Comparison of ENCODE assay signal across 28 mouse cellular contexts in genomic region chr5:122154006-122154405, GRCm38 (mm10). TPM values are rescaled to one million over a fixed set of nuclear protein-coding genes. Genes with fewer than 3 reads are reported as not detected.
DNase-seq lines count a peak whose midpoint lies in the region; ATAC-seq and TF ChIP-seq lines count a peak whose summit lies in the region.
"Had no signal": no experiment of that assay in that cellular context is flagged by ENCODE, and none has a peak within 500 bp of the region (broad histone marks: within the 10 kb centered on the region; RNA-seq: fewer than 3 reads in every experiment).

No protein-coding gene starts in this region.

- ATAC-seq in heart, embryonic 13.5 days (ENCODE audit: extremely low read depth, insufficient number of reproducible peaks, low FRiP score, low TSS enrichment): no peak
- no peak for ATAC-seq in liver, embryonic 11.5 days (replicated peaks; ENCODE audit: low FRiP score)
- no peak for ATAC-seq in activated CD4-positive, CD25-positive, alpha-beta regulatory T cell, adult 4 months
- ATAC-seq: CD4-positive, CD25-positive, alpha-beta regulatory T cell, adult 4 months; forebrain, embryonic 15.5 days; Patski had no signal

- in situ Hi-C loops in ES-E14 (cut with MboI; ENCODE audit: low sequenced_read_pairs in 2 of 2, unreplicated experiment in 2 of 2): no loop called here

- H3K27ac ChIP-seq in heart, embryonic 13.5 days (replicated peaks): 0 out of 2 replicates have a peak overlapping the region, but pooled peaks have one; percentile 8
- H3K27ac ChIP-seq in ES-E14 (ENCODE audit: insufficient read depth, low read depth, low read length, poor library complexity, severe bottlenecking): peak overlapping the region; percentile 42; the same call in 1 of the 2 replicates
- H3K27ac ChIP-seq in liver, embryonic 11.5 days (ENCODE audit: low read depth, low read length): no peak overlapping the region
- H3K27ac ChIP-seq: forebrain, embryonic 15.5 days; hindbrain, embryonic 13.5 days; stomach, postnatal 0 days had no signal

- H3K9ac ChIP-seq in heart, embryonic 13.5 days: peak overlapping the region; percentile 19; the same call in 1 of the 2 replicates
- no peak overlapping the region for H3K9ac ChIP-seq in ES-E14 (ENCODE audit: insufficient read depth, low read depth, low read length, poor library complexity, severe bottlenecking)
- H3K9ac ChIP-seq in liver, embryonic 11.5 days (ENCODE audit: low read depth, low read length): no peak overlapping the region
- H3K9ac ChIP-seq: forebrain, embryonic 15.5 days; hindbrain, embryonic 13.5 days; limb, embryonic 13.5 days; liver, embryonic 15.5 days had no signal

- peaks cover 19% of the 10 kb centered on the region for H3K4me1 ChIP-seq in heart, embryonic 13.5 days
- H3K4me1 ChIP-seq in ES-E14 (ENCODE audit: control insufficient read depth in 2 of 2, insufficient read depth in 2 of 2, low read length in 2 of 2, poor library complexity in 1 of 2): peaks cover 11 to 33% of the 10 kb centered on the region in 2 experiments
- peaks cover 13% of the 10 kb centered on the region for H3K4me1 ChIP-seq in liver, embryonic 11.5 days (replicated peaks; ENCODE audit: control insufficient read depth, insufficient read depth, low read length)

- no peaks in the 10 kb centered on the region for H3K27me3 ChIP-seq in heart, embryonic 13.5 days (replicated peaks)
- no peaks in the 10 kb centered on the region for H3K27me3 ChIP-seq in liver, embryonic 11.5 days (replicated peaks; ENCODE audit: control insufficient read depth, insufficient read depth, low read length)
- H3K27me3 ChIP-seq: forebrain, embryonic 15.5 days; hindbrain, embryonic 13.5 days; limb, embryonic 13.5 days; liver, embryonic 15.5 days; Patski had no signal

- 0 out of 2 replicates have a peak overlapping the region, but pooled peaks have one; percentile 13 for H3K4me2 ChIP-seq in heart, embryonic 13.5 days
- H3K4me2 ChIP-seq in liver, embryonic 11.5 days: peak overlapping the region; percentile 33
- H3K4me2 ChIP-seq: forebrain, embryonic 15.5 days; hindbrain, embryonic 13.5 days; limb, embryonic 13.5 days; liver, embryonic 15.5 days; midbrain, embryonic 11.5 days had no signal

- WGBS in heart, embryonic 13.5 days: 32% methylated on average over 11 of the region's 14 CpGs
- WGBS in liver, embryonic 11.5 days: 26% methylated on average over 11 of the region's 14 CpGs

- no peak for DNase-seq in heart, postnatal 4 days
- peak; percentile 56 to 62 for DNase-seq in kidney, postnatal 4 days
- no peak for DNase-seq in kidney, postnatal 25 days
- no peak for DNase-seq in ES-E14 (ENCODE audit: low read depth, low spot score)
- DNase-seq in liver, embryonic 11.5 days (ENCODE audit: low spot score): no peak
- DNase-seq: adrenal gland, postnatal 10 days; cerebellum, adult 2 months; gastrocnemius, postnatal 14 days; heart, adult 11 months; kidney, adult 2 months; layer of hippocampus, postnatal 36 days; lung, postnatal 10 days; thymus, adult 2 months; thymus, postnatal 4 days had no signal

- no peaks in the 10 kb centered on the region for H3K36me3 ChIP-seq in heart, embryonic 13.5 days
- H3K36me3 ChIP-seq in ES-E14 (ENCODE audit: control insufficient read depth, insufficient read depth, low read length, poor library complexity, severe bottlenecking): no peaks in the 10 kb centered on the region
- no peaks in the 10 kb centered on the region for H3K36me3 ChIP-seq in liver, embryonic 11.5 days (ENCODE audit: control insufficient read depth, insufficient read depth, low read length)
- H3K36me3 ChIP-seq: forebrain, embryonic 15.5 days; G1E; hindbrain, embryonic 13.5 days; limb, embryonic 13.5 days; liver, embryonic 15.5 days had no signal

- no peak overlapping the region for H3K4me3 ChIP-seq in heart, embryonic 13.5 days
- no peak overlapping the region for H3K4me3 ChIP-seq in ES-E14 (ENCODE audit: insufficient read depth in 1 of 2, low read depth in 1 of 2, low read length in 2 of 2, poor library complexity in 1 of 2, severe bottlenecking in 1 of 2)
- no peak overlapping the region for H3K4me3 ChIP-seq in liver, embryonic 11.5 days (ENCODE audit: low read depth, low read length)
- H3K4me3 ChIP-seq: forebrain, embryonic 15.5 days; hindbrain, embryonic 13.5 days; limb, embryonic 13.5 days; liver, embryonic 15.5 days had no signal

- H3K9me3 ChIP-seq in heart, embryonic 13.5 days: no peaks in the 10 kb centered on the region
- H3K9me3 ChIP-seq in ES-E14 (ENCODE audit: control insufficient read depth, insufficient read depth, low read depth, low read length): no peaks in the 10 kb centered on the region
- no peaks in the 10 kb centered on the region for H3K9me3 ChIP-seq in liver, embryonic 11.5 days (ENCODE audit: control insufficient read depth, low read length)
- H3K9me3 ChIP-seq: forebrain, embryonic 15.5 days; G1E; hindbrain, embryonic 13.5 days; limb, embryonic 13.5 days; liver, embryonic 15.5 days had no signal

TF ChIP-seq in ES-E14, 5 proteins besides CTCF, POLR2A, EP300 and RAD21:
- TF ChIP-seq ZNF384 (IDR thresholded peaks at IDR 0.05; ENCODE audit: low read depth, low read length) (no peak), HCFC1 (IDR thresholded peaks at IDR 0.05; ENCODE audit: borderline replicate concordance, insufficient read depth, low read length) (no peak), ZC3H11A (IDR thresholded peaks at IDR 0.05; ENCODE audit: borderline replicate concordance, low read depth, low read length) (no peak)

RNA-seq across cellular contexts. Expression of gene Ppp1cc, which starts 4.1 kb away (rescaled TPM):
- polyA plus RNA-seq in heart, embryonic 13.5 days (2015; fragmentation: Nextera tagmentation; extraction: Ambion mirVana): 190 and 219 TPM in 2 replicates
- 100 to 1,000 TPM; 216 to 217 TPM for total RNA-seq in heart, postnatal 4 days (2021)
- 245 and 265 TPM in 2 replicates for total RNA-seq in ES-E14 (2012; rRNA removed)
- polyA plus RNA-seq in liver, embryonic 11.5 days (2014; fragmentation: Nextera tagmentation; extraction: Ambion mirVana): 276 and 285 TPM in 2 replicates
- 10 to 100 TPM; 44.5 to 70.3 TPM for polyA plus RNA-seq in activated CD4-positive, CD25-positive, alpha-beta regulatory T cell, adult 4 months (2017; shearing (Covaris generic))

RNA-seq across cellular contexts. Expression of gene Ccdc63, which starts 13.4 kb away (rescaled TPM):
- polyA plus RNA-seq in heart, embryonic 13.5 days (2015; fragmentation: Nextera tagmentation; extraction: Ambion mirVana): 0.36 TPM in 1 of 2 replicates, not detected in the other
- under 1 TPM in 1 of 2 experiments, not detected in 1; 0.36 TPM for total RNA-seq in heart, postnatal 4 days (2021)
- 1.7 and 2.2 TPM in 2 replicates for total RNA-seq in ES-E14 (2012; rRNA removed)
- polyA plus RNA-seq in liver, embryonic 11.5 days (2014; fragmentation: Nextera tagmentation; extraction: Ambion mirVana): 0.32 and 0.39 TPM in 2 replicates
- 1 to 10 TPM in 1 of 2 experiments, not detected in 1; 1.0 TPM for polyA plus RNA-seq in activated CD4-positive, CD25-positive, alpha-beta regulatory T cell, adult 4 months (2017; shearing (Covaris generic))
- total RNA-seq: adrenal gland, postnatal 10 days; gastrocnemius, postnatal 14 days; heart, postnatal 25 days; midbrain, postnatal 0 days had no signal
- polyA plus RNA-seq: forebrain, embryonic 15.5 days; G1E; hindbrain, embryonic 13.5 days; limb, embryonic 13.5 days; midbrain, postnatal 0 days; Patski had no signal

RNA-seq across cellular contexts. Expression of gene Hvcn1, which starts 52.6 kb away (rescaled TPM):
- polyA plus RNA-seq in heart, embryonic 13.5 days (2015; fragmentation: Nextera tagmentation; extraction: Ambion mirVana): 1.9 and 2.7 TPM in 2 replicates
- 1 to 10 TPM; 1.9 to 2.0 TPM for total RNA-seq in heart, postnatal 4 days (2021)
- 35.7 and 39.3 TPM in 2 replicates for total RNA-seq in ES-E14 (2012; rRNA removed)
- polyA plus RNA-seq in liver, embryonic 11.5 days (2014; fragmentation: Nextera tagmentation; extraction: Ambion mirVana): 3.1 and 4.3 TPM in 2 replicates
- polyA plus RNA-seq in activated CD4-positive, CD25-positive, alpha-beta regulatory T cell, adult 4 months (2017; shearing (Covaris generic)): 10 to 100 TPM; 39.5 to 46.5 TPM

RNA-seq across cellular contexts. Expression of gene Myl2, which starts 53.3 kb away (rescaled TPM):
- polyA plus RNA-seq in heart, embryonic 13.5 days (2015; fragmentation: Nextera tagmentation; extraction: Ambion mirVana): 7,724 and 9,145 TPM in 2 replicates
- over 10,000 TPM; 18,495 to 19,403 TPM for total RNA-seq in heart, postnatal 4 days (2021)
- 0.89 TPM in 1 of 2 replicates, not detected in the other for total RNA-seq in ES-E14 (2012; rRNA removed)
- polyA plus RNA-seq in liver, embryonic 11.5 days (2014; fragmentation: Nextera tagmentation; extraction: Ambion mirVana): 9.9 and 20.9 TPM in 2 replicates
- polyA plus RNA-seq in activated CD4-positive, CD25-positive, alpha-beta regulatory T cell, adult 4 months (2017; shearing (Covaris generic)): not detected
- total RNA-seq: G1E; megakaryocyte progenitor cell, adult 5-6 weeks had no signal
- polyA plus RNA-seq: CD4-positive, CD25-positive, alpha-beta regulatory T cell, adult 4 months; G1E; Patski had no signal

Comparison
In these comparisons a context has a peak if more than half of its experiments do, and no peak if none do; other contexts are left out.
1. DNase-seq: peak in kidney, postnatal 4 days (2 of 2); none in heart, postnatal 4 days (single experiment), kidney, postnatal 25 days (0 of 2), ES-E14 (single experiment) and liver, embryonic 11.5 days (single experiment).